Mouse (Mus musculus): ENCODE results near the gene Ascl5.

Gene Ascl5

GRCm38 (mm10) chr1:136050312-136051012 is at the start of gene Ascl5:
Ascl5 (plus strand) TSS chr1:136050804.
- DNase-seq (ENCODE audit: low read depth, low spot score), result no peak

- DNase-seq (ENCODE audit: low read depth, low spot score), result no peak
These were observed 49.2 kb upstream of the Ascl5 start for GRCm38 (mm10) chr1:136001438-136001837.

GRCm38 (mm10) chr1:136006292-136006748 is 44.3 kb upstream of the Ascl5 start, which contains the start of gene Igfn1:
Igfn1 (minus strand) TSS chr1:136006342.
- DNase-seq (ENCODE audit: low read depth, low spot score), result no peak

- DNase-seq (ENCODE audit: low read depth, low spot score), result peak; percentile 87
These were observed 43.1 kb upstream of the Ascl5 start, which contains the start of gene Tmem9 for GRCm38 (mm10) chr1:136007211-136008158. Tmem9 (plus strand) TSS chr1:136008150.

- no peak for DNase-seq (ENCODE audit: low read depth, low spot score)
These were observed 42.5 kb upstream of the Ascl5 start for GRCm38 (mm10) chr1:136008159-136008533.

GRCm38 (mm10) chr1:136010247-136010646 is 40.4 kb upstream of the Ascl5 start:
- DNase-seq (ENCODE audit: low read depth, low spot score), result no peak

- no peak for DNase-seq (ENCODE audit: low read depth, low spot score)
These were observed 37.1 kb upstream of the Ascl5 start for GRCm38 (mm10) chr1:136013513-136013912.

- no peak for DNase-seq (ENCODE audit: low read depth, low spot score)
These were observed 35.7 kb upstream of the Ascl5 start for GRCm38 (mm10) chr1:136014796-136015502.

GRCm38 (mm10) chr1:136017307-136017706 is 33.3 kb upstream of the Ascl5 start:
- no peak for DNase-seq (ENCODE audit: low read depth, low spot score)

GRCm38 (mm10) chr1:136017907-136018313 is 32.7 kb upstream of the Ascl5 start:
- peak; percentile 90 for DNase-seq (ENCODE audit: low read depth, low spot score)

- no peak for DNase-seq (ENCODE audit: low read depth, low spot score)
These were observed 32.0 kb upstream of the Ascl5 start for GRCm38 (mm10) chr1:136018390-136019189.

- DNase-seq (ENCODE audit: low read depth, low spot score), result no peak
These were observed 20.4 kb upstream of the Ascl5 start for GRCm38 (mm10) chr1:136030201-136030600.

- DNase-seq (ENCODE audit: low read depth, low spot score), result no peak
These were observed 18.9 kb upstream of the Ascl5 start for GRCm38 (mm10) chr1:136031697-136032096.

GRCm38 (mm10) chr1:136032961-136033360 is 17.6 kb upstream of the Ascl5 start:
- peak; percentile 69 for DNase-seq (ENCODE audit: low read depth, low spot score)

GRCm38 (mm10) chr1:136038746-136039538 is 11.7 kb upstream of the Ascl5 start:
- DNase-seq (ENCODE audit: low read depth, low spot score), result no peak

GRCm38 (mm10) chr1:136040452-136040851 is 10.2 kb upstream of the Ascl5 start:
- no peak for DNase-seq (ENCODE audit: low read depth, low spot score)

- DNase-seq (ENCODE audit: low read depth, low spot score), result no peak
These were observed 9.7 kb upstream of the Ascl5 start for GRCm38 (mm10) chr1:136040874-136041273.

GRCm38 (mm10) chr1:136045774-136046173 is 4.8 kb upstream of the Ascl5 start:
- no peak for DNase-seq (ENCODE audit: low read depth, low spot score)

GRCm38 (mm10) chr1:136047432-136047831 is 3.2 kb upstream of the Ascl5 start:
- no peak for DNase-seq (ENCODE audit: low read depth, low spot score)

GRCm38 (mm10) chr1:136047894-136048293 is 2.7 kb upstream of the Ascl5 start:
- DNase-seq (ENCODE audit: low read depth, low spot score), result no peak
